Mouse (Mus musculus) testis, postnatal 10 days (tissue): ENCODE data around the gene Atp5e.

Source experiments
- DNase-seq: peaks from one replicate; pipeline ENCODE4 v3.0.0; 2021; ENCODE audit warnings: low spot score

Gene Atp5e

GRCm38 (mm10) chr2:174415001-174415730 lies 48.7 kb downstream of the Atp5e start:
- DNase-seq: no peak

GRCm38 (mm10) chr2:174413127-174413526 lies 50.8 kb downstream of the Atp5e start:
- DNase-seq: no peak
